Mouse (Mus musculus): Measurements from ENCODE around the gene Gm9844. TPM values are rescaled to one million over a fixed set of nuclear protein-coding genes. Genes with fewer than 3 reads are reported as not detected.
"Not testable (repeated sequence)": the region's sequence is repeated elsewhere in the genome, so short reads cannot be mapped to it uniquely, and the experiment has no call there.

Gene Gm9844
- polyA plus RNA-seq, 1 experiment from 2014 or later = 28.6 TPM

GRCm38 (mm10) chr7:24845181-24845580 lies 16.8 kb upstream of the Gm9844 start:
- ATAC-seq = no peak
- Histone ChIP-seq H3K4me3 (ENCODE audit: low read depth, low read length) (no peak overlapping the region), H3K4me2 (ENCODE audit: low read length) (no peak overlapping the region), H3K9ac (ENCODE audit: low read depth, low read length) (no peak overlapping the region), H3K27ac (ENCODE audit: low read length) (no peak overlapping the region), H3K9me3 (replicated peaks; ENCODE audit: control insufficient read depth, low read length, poor library complexity, severe bottlenecking) (no peaks in the 10 kb centered on the region), H3K27me3 (ENCODE audit: control insufficient read depth, insufficient read depth, low read depth, low read length) (no peaks in the 10 kb centered on the region; the same call in 1 of the 2 replicates), H3K4me1 (ENCODE audit: control insufficient read depth, insufficient read depth, low read length) (no peaks in the 10 kb centered on the region; the same call in 1 of the 2 replicates), H3K36me3 (ENCODE audit: control insufficient read depth, insufficient read depth, low read length) (no peaks in the 10 kb centered on the region)
- 82% methylated on average over 9 of the region's 9 CpGs for WGBS

- H3K27ac ChIP-seq (ENCODE audit: low read length) = no peak overlapping the region
- H3K36me3 ChIP-seq (ENCODE audit: control insufficient read depth, insufficient read depth, low read length) = no peaks in the 10 kb centered on the region
- no peak overlapping the region for H3K4me2 ChIP-seq (ENCODE audit: low read length)
- H3K9ac ChIP-seq (ENCODE audit: low read depth, low read length) = no peak overlapping the region
- H3K4me1 ChIP-seq (ENCODE audit: control insufficient read depth, insufficient read depth, low read length) = no peaks in the 10 kb centered on the region; the same call in 1 of the 2 replicates
- ATAC-seq = peak; percentile 42; the same call in 1 of the 2 replicates
- no peak overlapping the region for H3K4me3 ChIP-seq (ENCODE audit: low read depth, low read length)
- WGBS = 3% methylated on average over 6 of the region's 6 CpGs
- H3K9me3 ChIP-seq (replicated peaks; ENCODE audit: control insufficient read depth, low read length, poor library complexity, severe bottlenecking) = no peaks in the 10 kb centered on the region
- H3K27me3 ChIP-seq (ENCODE audit: control insufficient read depth, insufficient read depth, low read depth, low read length) = no peaks in the 10 kb centered on the region; the same call in 1 of the 2 replicates
Observed at GRCm38 (mm10) chr7:24845713-24846112, 16.3 kb upstream of the Gm9844 start.

- not testable (repeated sequence) for H3K36me3 ChIP-seq (ENCODE audit: control insufficient read depth, insufficient read depth, low read length); H3K4me2 ChIP-seq (ENCODE audit: low read length); H3K4me3 ChIP-seq (ENCODE audit: low read depth, low read length); ATAC-seq; H3K27ac ChIP-seq (ENCODE audit: low read length); H3K4me1 ChIP-seq (ENCODE audit: control insufficient read depth, insufficient read depth, low read length); H3K27me3 ChIP-seq (ENCODE audit: control insufficient read depth, insufficient read depth, low read depth, low read length); H3K9me3 ChIP-seq (replicated peaks; ENCODE audit: control insufficient read depth, low read length, poor library complexity, severe bottlenecking); H3K9ac ChIP-seq (ENCODE audit: low read depth, low read length)
- 43% methylated on average over 2 of the region's 2 CpGs for WGBS
Observed at GRCm38 (mm10) chr7:24846576-24846975, 15.4 kb upstream of the Gm9844 start.

GRCm38 (mm10) chr7:24850162-24850561 lies 11.9 kb upstream of the Gm9844 start:
- no peak for ATAC-seq

GRCm38 (mm10) chr7:24850899-24851303 lies 11.1 kb upstream of the Gm9844 start:
- no peaks in the 10 kb centered on the region for H3K27me3 ChIP-seq (ENCODE audit: control insufficient read depth, insufficient read depth, low read depth, low read length)
- H3K4me2 ChIP-seq (ENCODE audit: low read length) = no peak overlapping the region
- no peaks in the 10 kb centered on the region for H3K36me3 ChIP-seq (ENCODE audit: control insufficient read depth, insufficient read depth, low read length)
- WGBS = 39% methylated on average over 6 of the region's 6 CpGs
- H3K4me3 ChIP-seq (ENCODE audit: low read depth, low read length) = no peak overlapping the region
- ATAC-seq = no peak
- no peak overlapping the region for H3K9ac ChIP-seq (ENCODE audit: low read depth, low read length)
- no peak overlapping the region for H3K27ac ChIP-seq (ENCODE audit: low read length)
- H3K4me1 ChIP-seq (ENCODE audit: control insufficient read depth, insufficient read depth, low read length) = no peaks in the 10 kb centered on the region
- H3K9me3 ChIP-seq (replicated peaks; ENCODE audit: control insufficient read depth, low read length, poor library complexity, severe bottlenecking) = no peaks in the 10 kb centered on the region

More at GRCm38 (mm10) chr7:24850162-24850561, 11.9 kb upstream of the Gm9844 start:
- Histone ChIP-seq H3K4me2 (ENCODE audit: low read length) (no peak overlapping the region), H3K36me3 (ENCODE audit: control insufficient read depth, insufficient read depth, low read length) (no peaks in the 10 kb centered on the region), H3K4me3 (ENCODE audit: low read depth, low read length) (no peak overlapping the region), H3K27me3 (ENCODE audit: control insufficient read depth, insufficient read depth, low read depth, low read length) (no peaks in the 10 kb centered on the region), H3K4me1 (ENCODE audit: control insufficient read depth, insufficient read depth, low read length) (no peaks in the 10 kb centered on the region; the same call in 1 of the 2 replicates), H3K9me3 (replicated peaks; ENCODE audit: control insufficient read depth, low read length, poor library complexity, severe bottlenecking) (no peaks in the 10 kb centered on the region), H3K27ac (ENCODE audit: low read length) (no peak overlapping the region), H3K9ac (ENCODE audit: low read depth, low read length) (no peak overlapping the region)
- WGBS = 22% methylated on average over 5 of the region's 5 CpGs

- H3K4me3 ChIP-seq (ENCODE audit: low read depth, low read length) = no peak overlapping the region
- WGBS = 91% methylated on average over 5 of the region's 5 CpGs
- H3K4me1 ChIP-seq (ENCODE audit: control insufficient read depth, insufficient read depth, low read length) = no peaks in the 10 kb centered on the region
- H3K36me3 ChIP-seq (ENCODE audit: control insufficient read depth, insufficient read depth, low read length) = no peaks in the 10 kb centered on the region
- no peaks in the 10 kb centered on the region for H3K27me3 ChIP-seq (ENCODE audit: control insufficient read depth, insufficient read depth, low read depth, low read length)
- no peak overlapping the region for H3K27ac ChIP-seq (ENCODE audit: low read length)
- no peak for ATAC-seq
- no peak overlapping the region for H3K4me2 ChIP-seq (ENCODE audit: low read length)
- no peak overlapping the region for H3K9ac ChIP-seq (ENCODE audit: low read depth, low read length)
- H3K9me3 ChIP-seq (replicated peaks; ENCODE audit: control insufficient read depth, low read length, poor library complexity, severe bottlenecking) = no peaks in the 10 kb centered on the region
Observed at GRCm38 (mm10) chr7:24851596-24852325, 10.3 kb upstream of the Gm9844 start.

GRCm38 (mm10) chr7:24852557-24853232 lies 9.3 kb upstream of the Gm9844 start:
- H3K36me3 ChIP-seq (ENCODE audit: control insufficient read depth, insufficient read depth, low read length) = no peaks in the 10 kb centered on the region
- no peak overlapping the region for H3K27ac ChIP-seq (ENCODE audit: low read length)
- no peaks in the 10 kb centered on the region for H3K27me3 ChIP-seq (ENCODE audit: control insufficient read depth, insufficient read depth, low read depth, low read length)
- ATAC-seq = no peak
- H3K4me2 ChIP-seq (ENCODE audit: low read length) = no peak overlapping the region
- no peaks in the 10 kb centered on the region for H3K4me1 ChIP-seq (ENCODE audit: control insufficient read depth, insufficient read depth, low read length)
- WGBS = 81% methylated on average over 8 of the region's 8 CpGs
- H3K9me3 ChIP-seq (replicated peaks; ENCODE audit: control insufficient read depth, low read length, poor library complexity, severe bottlenecking) = no peaks in the 10 kb centered on the region
- no peak overlapping the region for H3K9ac ChIP-seq (ENCODE audit: low read depth, low read length)
- no peak overlapping the region for H3K4me3 ChIP-seq (ENCODE audit: low read depth, low read length)

GRCm38 (mm10) chr7:24853233-24853563 lies 8.8 kb upstream of the Gm9844 start:
- ATAC-seq = no peak
- Histone ChIP-seq H3K27me3 (ENCODE audit: control insufficient read depth, insufficient read depth, low read depth, low read length) (no peaks in the 10 kb centered on the region), H3K9ac (ENCODE audit: low read depth, low read length) (no peak overlapping the region), H3K27ac (ENCODE audit: low read length) (no peak overlapping the region), H3K4me1 (ENCODE audit: control insufficient read depth, insufficient read depth, low read length) (no peaks in the 10 kb centered on the region), H3K4me3 (ENCODE audit: low read depth, low read length) (no peak overlapping the region), H3K36me3 (ENCODE audit: control insufficient read depth, insufficient read depth, low read length) (no peaks in the 10 kb centered on the region), H3K4me2 (ENCODE audit: low read length) (no peak overlapping the region), H3K9me3 (replicated peaks; ENCODE audit: control insufficient read depth, low read length, poor library complexity, severe bottlenecking) (no peaks in the 10 kb centered on the region)

- no peak overlapping the region for H3K4me2 ChIP-seq (ENCODE audit: low read length)
- H3K4me1 ChIP-seq (ENCODE audit: control insufficient read depth, insufficient read depth, low read length) = no peaks in the 10 kb centered on the region
- H3K9me3 ChIP-seq (replicated peaks; ENCODE audit: control insufficient read depth, low read length, poor library complexity, severe bottlenecking) = no peaks in the 10 kb centered on the region
- no peak overlapping the region for H3K27ac ChIP-seq (ENCODE audit: low read length)
- no peak for ATAC-seq
- H3K9ac ChIP-seq (ENCODE audit: low read depth, low read length) = no peak overlapping the region
- no peaks in the 10 kb centered on the region for H3K36me3 ChIP-seq (ENCODE audit: control insufficient read depth, insufficient read depth, low read length)
- 62% methylated on average over 7 of the region's 7 CpGs for whole genome bisulfite sequencing
- H3K27me3 ChIP-seq (ENCODE audit: control insufficient read depth, insufficient read depth, low read depth, low read length) = no peaks in the 10 kb centered on the region
- H3K4me3 ChIP-seq (ENCODE audit: low read depth, low read length) = no peak overlapping the region
Observed at GRCm38 (mm10) chr7:24853695-24854094, 8.3 kb upstream of the Gm9844 start.

Measured in midbrain, embryonic 16.5 days (tissue).